Mouse (Mus musculus) neural tube, embryonic 14.5 days (tissue): ENCODE measurements at regions not wholly inside any gene's neighbourhood (a gene's known extent, or its start where the extent isn't known, plus 50 kb on each side); places are given as distances from the start of the nearest gene placed in this dataset.
A peak's percentile ranks its signal among the peaks of the same experiment; 100 is the strongest.

Experiments used
- ATAC-seq: fragments of 200-750 bp; cut with Nextera tagmentation; 2 replicates; pipeline ENCODE4 v1.8.0; 2017; ENCODE audit warnings: low read depth, mild to moderate bottlenecking, moderate TSS enrichment, moderate library complexity
- H3K27ac ChIP-seq: fragments of 300-500 bp; sonication (generic); 2 replicates; pipeline ENCODE4 v1.5.1; 2014; ENCODE audit warnings: low read depth, mild to moderate bottlenecking, control low read depth, low read length, moderate library complexity, mixed read lengths
- H3K27me3 ChIP-seq: fragments of 300-500 bp; sonication (generic); 2 replicates; pipeline ENCODE4 v1.6.1; 2014; ENCODE audit warnings: low read length; ENCODE audit not compliant: control insufficient read depth, insufficient read depth
- H3K36me3 ChIP-seq: fragments of 300-500 bp; sonication (generic); 2 replicates; pipeline ENCODE4 v1.6.1; 2014; ENCODE audit warnings: low read length, mixed read lengths; ENCODE audit not compliant: control insufficient read depth, insufficient read depth
- H3K4me1 ChIP-seq: fragments of 300-500 bp; sonication (generic); 2 replicates; pipeline ENCODE4 v1.6.1; 2014; ENCODE audit warnings: low read length; ENCODE audit not compliant: control insufficient read depth, insufficient read depth
- H3K4me2 ChIP-seq: fragments of 300-500 bp; sonication (generic); 2 replicates; pipeline ENCODE4 v1.6.1; 2014; ENCODE audit warnings: mild to moderate bottlenecking, low read depth, low read length, control low read depth
- H3K4me3 ChIP-seq: fragments of 300-500 bp; sonication (generic); 2 replicates; pipeline ENCODE4 v1.5.1; 2014; ENCODE audit warnings: low read depth, low read length, control low read depth, mixed read lengths
- H3K9ac ChIP-seq: fragments of 300-500 bp; sonication (generic); replicated peaks from 2 replicates; pipeline ENCODE4 v1.6.1; 2014; ENCODE audit warnings: low read depth, mild to moderate bottlenecking, control low read depth, low read length, mixed read lengths
- H3K9me3 ChIP-seq: fragments of 300-500 bp; sonication (generic); 2 replicates; pipeline ENCODE4 v1.6.1; 2016; ENCODE audit warnings: low read length; ENCODE audit not compliant: control insufficient read depth
- WGBS: fragments of 180-500 bp; shearing (Covaris S2); extraction: QIAGEN DNeasy Blood & Tissue Kit; methylation state at CpG from one replicate; pipeline ENCODE4 v1.1.7; 2014; 5-methylcytosine and 5-hydroxymethylcytosine counted together

- WGBS = 41% methylated on average over 12 of the region's 12 CpGs
- Histone ChIP-seq H3K27ac (no peak overlapping the region), H3K9ac (no peak overlapping the region), H3K36me3 (no peaks in the 10 kb centered on the region), H3K4me3 (no peak overlapping the region), H3K27me3 (no peaks in the 10 kb centered on the region), H3K4me2 (peak overlapping the region; percentile 14; the same call in 1 of the 2 replicates), H3K4me1 (no peaks in the 10 kb centered on the region), H3K9me3 (no peaks in the 10 kb centered on the region)
- no peak for ATAC-seq
These were observed 289.3 kb upstream of the G2e3 start for GRCm38 (mm10) chr12:51058569-51058968.

DNA sequence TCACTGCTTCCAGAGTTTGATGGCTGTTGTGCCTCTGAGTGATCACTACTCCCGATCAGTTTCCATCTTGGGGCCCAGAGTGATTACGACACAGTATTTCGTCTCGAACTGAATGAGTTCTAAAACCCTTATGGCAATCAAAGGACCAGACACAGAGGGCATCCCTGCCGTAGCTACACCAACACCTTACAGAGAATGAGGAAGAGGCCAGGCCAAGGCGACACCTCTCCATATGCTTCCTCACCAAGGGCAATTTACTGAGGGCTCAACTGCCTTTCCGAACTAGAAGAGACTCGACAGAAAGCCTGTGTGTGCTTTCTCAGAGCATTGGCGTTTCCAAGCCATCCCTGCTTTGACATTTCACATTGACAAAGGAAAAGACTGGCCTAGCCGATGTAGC, 289.8 kb upstream of the G2e3 start:
- no peak overlapping the region for H3K4me2 ChIP-seq
- 67% methylated on average over 10 of the region's 10 CpGs for WGBS

GRCm38 (mm10) chr12:51047116-51047515, 300.7 kb upstream of the G2e3 start:
- no peak overlapping the region for H3K4me3 ChIP-seq
- H3K27ac ChIP-seq = no peak overlapping the region
- H3K4me2 ChIP-seq = no peak overlapping the region
- no peak overlapping the region for H3K9ac ChIP-seq
- WGBS = 57% methylated on average over 7 of the region's 7 CpGs
- no peaks in the 10 kb centered on the region for H3K27me3 ChIP-seq
- H3K4me1 ChIP-seq = no peaks in the 10 kb centered on the region
- H3K36me3 ChIP-seq = no peaks in the 10 kb centered on the region
- no peaks in the 10 kb centered on the region for H3K9me3 ChIP-seq
- ATAC-seq = no peak

More for the DNA sequence above, 289.8 kb upstream of the G2e3 start:
- Histone ChIP-seq H3K27me3 (no peaks in the 10 kb centered on the region), H3K4me3 (no peak overlapping the region), H3K9ac (no peak overlapping the region), H3K27ac (no peak overlapping the region), H3K4me1 (no peaks in the 10 kb centered on the region), H3K9me3 (no peaks in the 10 kb centered on the region), H3K36me3 (no peaks in the 10 kb centered on the region)
- ATAC-seq = no peak

DNA sequence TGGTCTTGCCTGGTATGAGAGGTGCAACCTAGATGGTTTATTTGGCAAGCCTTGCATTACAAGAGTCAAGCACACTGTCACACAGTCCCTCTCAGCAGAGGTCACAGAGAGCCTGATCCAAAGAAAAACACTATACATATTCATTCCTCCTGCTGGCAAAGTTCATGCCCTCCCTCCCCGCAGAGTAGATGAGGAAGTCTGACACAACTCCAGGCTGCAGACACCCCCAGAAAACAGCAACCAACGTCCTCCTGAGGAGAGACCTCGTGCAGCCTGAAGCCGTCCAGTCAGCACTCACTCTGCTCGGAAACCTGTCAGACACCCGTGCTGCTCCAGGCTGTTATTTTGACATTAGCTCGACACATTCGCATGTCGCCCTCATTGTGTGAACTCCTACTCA, 302.4 kb upstream of the G2e3 start:
- no peak overlapping the region for H3K9ac ChIP-seq
- H3K36me3 ChIP-seq = no peaks in the 10 kb centered on the region
- ATAC-seq = no peak
- no peaks in the 10 kb centered on the region for H3K27me3 ChIP-seq
- no peak overlapping the region for H3K27ac ChIP-seq
- no peaks in the 10 kb centered on the region for H3K4me1 ChIP-seq
- no peak overlapping the region for H3K4me2 ChIP-seq
- 48% methylated on average over 9 of the region's 9 CpGs for WGBS
- no peak overlapping the region for H3K4me3 ChIP-seq
- H3K9me3 ChIP-seq = no peaks in the 10 kb centered on the region

GRCm38 (mm10) chr12:51045020-51045419, 302.8 kb upstream of the G2e3 start:
- H3K27me3 ChIP-seq = no peaks in the 10 kb centered on the region
- no peak overlapping the region for H3K27ac ChIP-seq
- no peaks in the 10 kb centered on the region for H3K9me3 ChIP-seq
- no peak overlapping the region for H3K4me3 ChIP-seq
- H3K36me3 ChIP-seq = no peaks in the 10 kb centered on the region
- H3K9ac ChIP-seq = no peak overlapping the region
- H3K4me2 ChIP-seq = no peak overlapping the region
- no peak for ATAC-seq
- 37% methylated on average over 1 of the region's 1 CpGs for WGBS
- no peaks in the 10 kb centered on the region for H3K4me1 ChIP-seq

- WGBS = 27% methylated on average over 2 of the region's 2 CpGs
- no peak for ATAC-seq
- H3K4me3 ChIP-seq = no peak overlapping the region
These were observed 315.7 kb upstream of the G2e3 start for GRCm38 (mm10) chr12:51032193-51032592.

DNA sequence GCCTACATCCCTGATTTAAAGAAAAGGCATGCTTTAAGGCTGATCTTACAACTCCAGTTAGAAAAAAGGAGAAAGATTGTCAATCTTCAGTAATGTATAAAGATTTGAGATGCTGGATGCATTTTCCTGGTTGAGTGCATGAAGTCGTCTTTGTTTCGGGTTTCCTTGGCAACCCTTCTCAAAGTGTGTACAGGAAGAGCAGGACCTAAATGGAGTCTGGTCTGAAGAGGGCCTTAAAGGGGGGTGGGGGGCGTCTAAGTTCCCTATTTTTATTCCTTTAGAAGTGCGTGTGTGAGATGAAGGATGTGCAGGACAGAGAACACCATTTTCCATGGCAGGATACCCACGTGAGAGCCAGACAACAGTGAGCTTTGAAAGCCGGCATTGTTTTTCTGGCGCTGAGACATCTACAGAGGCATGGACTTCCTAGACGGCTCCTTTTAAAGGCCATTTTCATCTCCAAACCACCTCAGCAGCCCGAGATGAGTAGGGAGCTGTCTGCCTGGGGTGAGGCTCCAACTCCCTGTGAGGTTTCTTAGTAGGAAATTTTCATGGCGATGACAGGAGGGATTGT, 319.2 kb upstream of the G2e3 start:
- ATAC-seq = peak; percentile 52; the same call in 1 of the 2 replicates
- Histone ChIP-seq H3K36me3 (no peaks in the 10 kb centered on the region), H3K4me2 (no peak overlapping the region), H3K27me3 (no peaks in the 10 kb centered on the region), H3K4me3 (no peak overlapping the region), H3K9me3 (no peaks in the 10 kb centered on the region), H3K9ac (no peak overlapping the region), H3K4me1 (no peaks in the 10 kb centered on the region), H3K27ac (no peak overlapping the region)
- 35% methylated on average over 10 of the region's 10 CpGs for WGBS

More at GRCm38 (mm10) chr12:51032193-51032592, 315.7 kb upstream of the G2e3 start:
- no peak overlapping the region for H3K27ac ChIP-seq
- H3K27me3 ChIP-seq = no peaks in the 10 kb centered on the region
- no peak overlapping the region for H3K9ac ChIP-seq
- no peaks in the 10 kb centered on the region for H3K9me3 ChIP-seq
- no peaks in the 10 kb centered on the region for H3K36me3 ChIP-seq
- no peak overlapping the region for H3K4me2 ChIP-seq
- no peaks in the 10 kb centered on the region for H3K4me1 ChIP-seq

DNA sequence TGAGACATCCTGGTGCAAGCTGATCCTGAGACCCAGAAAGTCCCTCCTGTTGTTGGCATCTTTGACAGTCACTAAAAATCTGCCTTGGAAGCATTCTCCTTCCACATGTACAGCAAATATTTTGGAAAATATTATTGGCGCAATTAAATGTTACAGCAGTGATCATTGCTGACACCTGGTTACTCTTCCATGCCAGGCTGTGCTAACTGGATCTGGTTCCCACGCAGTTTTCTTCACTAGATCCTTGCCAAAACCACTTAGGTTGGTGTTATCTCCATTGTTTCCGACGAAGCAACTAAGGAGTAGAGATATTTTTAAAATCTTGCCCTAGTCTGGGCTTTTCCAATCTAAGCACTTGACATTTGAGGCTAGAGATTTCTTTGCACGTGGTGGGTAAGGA, 321.8 kb upstream of the G2e3 start:
- Histone ChIP-seq H3K4me3 (no peak overlapping the region), H3K4me1 (no peaks in the 10 kb centered on the region), H3K27ac (no peak overlapping the region), H3K9ac (no peak overlapping the region), H3K36me3 (no peaks in the 10 kb centered on the region), H3K27me3 (no peaks in the 10 kb centered on the region), H3K4me2 (no peak overlapping the region), H3K9me3 (no peaks in the 10 kb centered on the region)
- 94% methylated on average over 5 of the region's 5 CpGs for WGBS
- no peak for ATAC-seq

GRCm38 (mm10) chr12:51025531-51025930, 322.3 kb upstream of the G2e3 start:
- no peak for ATAC-seq
- no peaks in the 10 kb centered on the region for H3K36me3 ChIP-seq
- H3K27ac ChIP-seq = no peak overlapping the region
- H3K4me1 ChIP-seq = no peaks in the 10 kb centered on the region
- no peak overlapping the region for H3K4me2 ChIP-seq
- H3K9ac ChIP-seq = no peak overlapping the region
- no peaks in the 10 kb centered on the region for H3K9me3 ChIP-seq
- WGBS = 80% methylated on average over 3 of the region's 3 CpGs
- H3K4me3 ChIP-seq = no peak overlapping the region
- H3K27me3 ChIP-seq = no peaks in the 10 kb centered on the region
